Mouse (Mus musculus) kidney, adult 2 months (tissue): ENCODE data around the gene Unc13a.

Experiments used
- CTCF ChIP-seq: fragments of 200-500 bp; conservative IDR thresholded peaks from 2 replicates; pipeline ENCODE4 v1.5.1; 2011; ENCODE audit warnings: low read depth, mild to moderate bottlenecking, control low read depth, low read length, moderate library complexity, mixed read lengths; ENCODE audit not compliant: insufficient read depth, insufficient read length
- POLR2A ChIP-seq: fragments of 200-500 bp; IDR thresholded peaks from one replicate; pipeline ENCODE4 v1.6.1; 2011; ENCODE audit warnings: low read depth, low read length, control low read depth

DNA sequence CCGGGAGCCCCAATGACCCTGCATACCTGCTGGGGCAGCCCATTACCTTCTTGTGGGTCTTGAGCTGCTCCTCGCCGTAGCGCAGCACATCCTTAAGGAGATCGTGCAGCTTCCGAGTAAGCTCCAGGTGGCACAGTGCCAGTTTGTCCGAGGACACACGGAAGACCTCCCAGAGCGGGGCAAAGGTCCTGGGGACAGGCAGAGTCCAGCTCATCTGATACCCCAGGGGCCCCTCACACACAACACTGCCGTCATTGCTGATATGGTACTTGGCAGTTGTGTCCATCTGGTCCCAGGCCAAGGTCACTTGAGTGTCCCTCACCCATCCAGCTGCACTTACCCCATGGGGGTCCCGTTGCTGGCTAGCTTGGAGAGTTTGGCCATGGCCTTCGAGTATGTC is 45.5 kb upstream of the Unc13a start:
- TF ChIP-seq POLR2A, result no peak
- no peak for TF ChIP-seq CTCF
